Mouse (Mus musculus): ENCODE measurements around the gene Pcolce.

- no peak for TF ChIP-seq CTCF (IDR thresholded peaks at IDR 0.05; ENCODE audit: control insufficient read depth, insufficient read depth, low read length)
- no peak for TF ChIP-seq POLR2A (IDR thresholded peaks at IDR 0.05; ENCODE audit: borderline replicate concordance, control insufficient read depth, low read depth, low read length)
Measured at GRCm38 (mm10) chr5:137582702-137583101, 30.9 kb downstream of the Pcolce start.

Measured in bone marrow, adult 2 months (tissue).